Mouse (Mus musculus) limb, embryonic 14.5 days (tissue): ENCODE results near the gene Macrod2. TPM values are rescaled to one million over a fixed set of nuclear protein-coding genes. Genes with fewer than 3 reads are reported as not detected.

ENCODE experiments used
- ATAC-seq: fragments of 200-750 bp; cut with Nextera tagmentation; 2 replicates; pipeline ENCODE4 v1.8.0; 2017; ENCODE audit warnings: low read depth, moderate number of reproducible peaks, moderate TSS enrichment; ENCODE audit not compliant: low FRiP score
- DNase-seq: peaks from one replicate; pipeline ENCODE4 v3.0.0-alpha.2; 2015; ENCODE audit warnings: low spot score
- H3K27ac ChIP-seq: fragments of 300-500 bp; sonication (generic); replicated peaks from 2 replicates; pipeline ENCODE4 v1.5.1; 2014; ENCODE audit warnings: low read depth, mild to moderate bottlenecking, low read length, moderate library complexity, mixed read lengths
- H3K27me3 ChIP-seq: fragments of 300-500 bp; sonication (generic); 2 replicates; pipeline ENCODE4 v1.6.1; 2014; ENCODE audit warnings: low read length, mixed read lengths; ENCODE audit not compliant: control insufficient read depth, insufficient read depth
- H3K36me3 ChIP-seq: fragments of 300-500 bp; sonication (generic); 2 replicates; pipeline ENCODE4 v1.6.1; 2014; ENCODE audit warnings: mild to moderate bottlenecking, low read length, moderate library complexity, mixed read lengths; ENCODE audit not compliant: control insufficient read depth, insufficient read depth
- H3K4me1 ChIP-seq: fragments of 300-500 bp; sonication (generic); 2 replicates; pipeline ENCODE4 v1.6.1; 2014; ENCODE audit warnings: antibody characterized with exemption, low read length, mixed read lengths; ENCODE audit not compliant: control insufficient read depth, insufficient read depth
- H3K4me2 ChIP-seq: fragments of 300-500 bp; sonication (generic); replicated peaks from 2 replicates; pipeline ENCODE4 v1.6.1; 2014; ENCODE audit warnings: low read depth, mild to moderate bottlenecking, low read length, moderate library complexity; ENCODE audit not compliant: severe bottlenecking
- H3K4me3 ChIP-seq: fragments of 300-500 bp; sonication (generic); replicated peaks from 2 replicates; pipeline ENCODE4 v1.5.1; 2014; ENCODE audit warnings: low read length
- H3K9ac ChIP-seq: fragments of 300-500 bp; sonication (generic); 2 replicates; pipeline ENCODE4 v1.6.1; 2014; ENCODE audit warnings: mild to moderate bottlenecking, low read depth, low read length, moderate library complexity; ENCODE audit not compliant: severe bottlenecking
- H3K9me3 ChIP-seq: fragments of 300-500 bp; sonication (generic); 2 replicates; pipeline ENCODE4 v1.6.1; 2016; ENCODE audit warnings: low read length; ENCODE audit not compliant: control insufficient read depth
- POLR2A ChIP-seq: fragments of 200-500 bp; IDR thresholded peaks from 2 replicates; pipeline ENCODE4 v1.8.0; 2012; ENCODE audit warnings: inconsistent platforms, mild to moderate bottlenecking, moderate library complexity, borderline replicate concordance; ENCODE audit not compliant: insufficient read depth, insufficient read length; ENCODE audit errors: extremely low read depth
- WGBS: fragments of 180-500 bp; shearing (Covaris S2); extraction: QIAGEN DNeasy Blood & Tissue Kit; methylation state at CpG from one replicate; pipeline ENCODE4 v1.1.7; 2014; 5-methylcytosine and 5-hydroxymethylcytosine counted together
- polyA plus RNA-seq, 2 experiments: library from polyadenylated mRNA; depleted of rRNA in 1 of 2; stranded (reverse) in 1 of 2; unstranded in 1 of 2; fragments of >200 nt; fragmentation: Nextera tagmentation in 1 of 2; extraction: Ambion mirVana in 1 of 2; gene quantifications; 2 replicates each; pipeline versions ENCODE4 v1.2.1 to v1.2.3; 2012 to 2014

The Macrod2 gene
- polyA plus RNA-seq, 2 experiments = 8.5 to 24.5 TPM

- Histone ChIP-seq H3K4me2 (no peak overlapping the region), H3K9me3 (no peaks in the 10 kb centered on the region), H3K36me3 (no peaks in the 10 kb centered on the region), H3K4me3 (no peak overlapping the region), H3K27ac (no peak overlapping the region), H3K9ac (no peak overlapping the region), H3K4me1 (peaks cover 17% of the 10 kb centered on the region), H3K27me3 (no peaks in the 10 kb centered on the region)
- WGBS = 82% methylated on average over 2 of the region's 2 CpGs
- DNase-seq (no peak), ATAC-seq (no peak)
- TF ChIP-seq POLR2A = no peak
These were observed 1192.2 kb downstream of the Macrod2 start for GRCm38 (mm10) chr2:141587290-141587689.

- no peaks in the 10 kb centered on the region for H3K27me3 ChIP-seq
- H3K4me3 ChIP-seq = no peak overlapping the region
- DNase-seq = no peak
- H3K27ac ChIP-seq = no peak overlapping the region
- no peak for ATAC-seq
- H3K4me2 ChIP-seq = no peak overlapping the region
- H3K36me3 ChIP-seq = no peaks in the 10 kb centered on the region
- WGBS = 12% methylated on average over 4 of the region's 4 CpGs
- no peaks in the 10 kb centered on the region for H3K9me3 ChIP-seq
- H3K4me1 ChIP-seq = peaks cover 12% of the 10 kb centered on the region
- no peak overlapping the region for H3K9ac ChIP-seq
- TF ChIP-seq POLR2A = no peak
These were observed 1196.2 kb downstream of the Macrod2 start for GRCm38 (mm10) chr2:141591326-141591725.

- no peak for TF ChIP-seq POLR2A
- no peaks in the 10 kb centered on the region for H3K36me3 ChIP-seq
- no peaks in the 10 kb centered on the region for H3K9me3 ChIP-seq
- ATAC-seq (no peak), DNase-seq (no peak)
- H3K4me1 ChIP-seq = peaks cover 12% of the 10 kb centered on the region
- no peak overlapping the region for H3K9ac ChIP-seq
- H3K27ac ChIP-seq = no peak overlapping the region
- no peak overlapping the region for H3K4me3 ChIP-seq
- WGBS = 60% methylated on average over 4 of the region's 4 CpGs
- H3K4me2 ChIP-seq = no peak overlapping the region
- H3K27me3 ChIP-seq = no peaks in the 10 kb centered on the region
These were observed 1199.7 kb downstream of the Macrod2 start for GRCm38 (mm10) chr2:141594811-141595210.

GRCm38 (mm10) chr2:141617721-141618120, 1222.6 kb downstream of the Macrod2 start:
- Histone ChIP-seq H3K4me1 (no peaks in the 10 kb centered on the region), H3K9me3 (no peaks in the 10 kb centered on the region), H3K36me3 (no peaks in the 10 kb centered on the region), H3K4me2 (no peak overlapping the region), H3K27me3 (no peaks in the 10 kb centered on the region), H3K9ac (no peak overlapping the region), H3K27ac (no peak overlapping the region), H3K4me3 (no peak overlapping the region)
- no peak for TF ChIP-seq POLR2A
- DNase-seq (no peak), ATAC-seq (no peak)
- WGBS = 36% methylated on average over 2 of the region's 2 CpGs

GRCm38 (mm10) chr2:141618257-141618656, 1223.1 kb downstream of the Macrod2 start:
- Histone ChIP-seq H3K36me3 (no peaks in the 10 kb centered on the region), H3K4me2 (no peak overlapping the region)
- WGBS = 72% methylated on average over 5 of the region's 5 CpGs

GRCm38 (mm10) chr2:141664051-141664450, 1268.9 kb downstream of the Macrod2 start:
- no peaks in the 10 kb centered on the region for H3K9me3 ChIP-seq
- H3K4me3 ChIP-seq = no peak overlapping the region
- ATAC-seq (no peak), DNase-seq (no peak)
- no peak overlapping the region for H3K4me2 ChIP-seq
- no peak overlapping the region for H3K27ac ChIP-seq
- no peaks in the 10 kb centered on the region for H3K36me3 ChIP-seq
- no peaks in the 10 kb centered on the region for H3K4me1 ChIP-seq
- TF ChIP-seq POLR2A = no peak
- H3K27me3 ChIP-seq = no peaks in the 10 kb centered on the region
- H3K9ac ChIP-seq = no peak overlapping the region

More at GRCm38 (mm10) chr2:141618257-141618656, 1223.1 kb downstream of the Macrod2 start:
- Histone ChIP-seq H3K27me3 (no peaks in the 10 kb centered on the region), H3K4me3 (no peak overlapping the region), H3K27ac (no peak overlapping the region), H3K4me1 (no peaks in the 10 kb centered on the region), H3K9ac (no peak overlapping the region), H3K9me3 (no peaks in the 10 kb centered on the region)
- no peak for TF ChIP-seq POLR2A
- no peak for DNase-seq
- ATAC-seq = no peak
